Mouse (Mus musculus) G1E (cell line): Measurements from ENCODE around the gene Creb3l2.

ENCODE experiments used
- CTCF ChIP-seq: IDR thresholded peaks from 2 replicates; pipeline ENCODE4 v1.5.1; 2012; ENCODE audit warnings: low read depth, low read length, inconsistent platforms, mixed read lengths
- GATA1 ChIP-seq: IDR thresholded peaks from 2 replicates; pipeline ENCODE4 v1.6.1; 2012; ENCODE audit warnings: borderline replicate concordance, low read length, inconsistent platforms, mixed read lengths

DNA sequence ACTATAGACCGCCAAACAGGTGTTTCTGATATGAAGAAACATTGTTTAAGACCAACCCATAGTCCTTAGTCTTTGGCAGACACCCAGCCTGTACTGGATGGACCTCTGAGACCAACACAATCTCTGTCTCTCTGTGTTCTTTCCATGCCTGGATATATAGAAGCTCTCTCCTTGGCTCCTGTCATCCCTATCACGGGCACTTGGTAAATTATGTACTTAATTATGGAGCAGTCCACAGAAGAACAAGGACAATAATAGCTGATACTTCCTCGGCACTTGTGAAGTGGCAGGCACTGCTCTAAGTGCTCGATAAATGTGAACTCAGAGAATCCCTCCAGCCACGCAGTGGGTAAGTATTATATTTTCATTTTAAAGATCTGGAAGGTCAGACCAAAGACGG is 72.2 kb downstream of the Creb3l2 start:
- TF ChIP-seq CTCF = no peak
- no peak for TF ChIP-seq GATA1
